Mouse (Mus musculus) spleen, postnatal 36 days (tissue): ENCODE data around the gene Mybpc3.

ENCODE experiments used
- DNase-seq, 2 experiments: peaks; one replicate each; pipeline ENCODE4 v3.0.0; 2022; ENCODE audit warnings: low spot score in 2 of 2, mixed read lengths in 1 of 2

Mybpc3 gene

GRCm38 (mm10) chr2:91167629-91168028, 49.7 kb downstream of the Mybpc3 start:
- DNase-seq, result no peak

- no peak for DNase-seq
These were observed 51.8 kb downstream of the Mybpc3 start for GRCm38 (mm10) chr2:91169587-91170322.

- DNase-seq, result no peak
These were observed 57.5 kb downstream of the Mybpc3 start for GRCm38 (mm10) chr2:91175490-91175889.

- DNase-seq, result no peak
These were observed 58.3 kb downstream of the Mybpc3 start for GRCm38 (mm10) chr2:91176234-91176633.

- DNase-seq, result no peak
These were observed 61.9 kb downstream of the Mybpc3 start for GRCm38 (mm10) chr2:91179825-91180224.

- DNase-seq, result no peak
These were observed 62.8 kb downstream of the Mybpc3 start for GRCm38 (mm10) chr2:91180706-91181105.

GRCm38 (mm10) chr2:91182016-91182404, 64.1 kb downstream of the Mybpc3 start:
- DNase-seq, result peak; percentile 21 to 28

- peak; percentile 81 to 85 for DNase-seq
These were observed 64.6 kb downstream of the Mybpc3 start for GRCm38 (mm10) chr2:91182405-91183147.

- peak; percentile 99 for DNase-seq
These were observed 65.2 kb downstream of the Mybpc3 start for GRCm38 (mm10) chr2:91183148-91183513.

- DNase-seq, result peak; percentile 85 to 89
These were observed 65.9 kb downstream of the Mybpc3 start, which contains the start of gene Madd for GRCm38 (mm10) chr2:91183711-91184405. TSS of gene Madd (minus strand) at chr2:91183837.
